In the genomic region with DNA sequence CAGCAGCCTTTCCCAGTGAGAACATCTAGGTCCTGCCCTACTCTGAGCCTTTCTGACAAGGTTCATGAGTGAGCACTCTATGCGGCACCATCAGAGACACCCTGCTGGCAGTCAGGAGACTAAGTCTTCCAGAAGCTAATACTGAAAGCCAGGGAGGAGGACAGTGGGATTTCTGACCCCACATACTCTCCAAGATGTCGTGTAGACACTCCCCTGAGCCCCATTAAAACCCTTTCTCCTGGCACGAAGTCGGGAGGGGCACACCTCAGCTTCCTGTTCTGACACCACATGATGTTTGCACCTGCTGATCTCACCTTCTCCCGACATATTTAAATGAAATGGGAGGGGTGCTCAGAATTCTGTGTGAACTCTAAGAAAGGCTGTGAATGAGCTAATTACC, we compare ENCODE assay signal across 17 mouse cellular contexts.
A peak's percentile ranks its signal among the peaks of the same experiment; 100 is the strongest.
DNase-seq lines count a peak whose midpoint lies in the region; ATAC-seq lines count a peak whose summit lies in the region.
"Had no signal": no experiment of that assay in that cellular context is flagged by ENCODE, and none has a peak within 500 bp of the region (broad histone marks: within the 10 kb centered on the region; RNA-seq: fewer than 3 reads in every experiment).

No protein-coding gene starts in this region.

- DNase-seq in heart, adult 11 months, result peak; percentile 57
- DNase-seq in heart, adult 18-20 months, result no peak
- no peak for DNase-seq in urinary bladder, adult 2 months (ENCODE audit: low spot score)
- DNase-seq: adrenal gland, adult 2 months; adrenal gland, adult 8-10 months; adrenal gland, postnatal 10 days; adrenal gland, postnatal 14 days; adrenal gland, postnatal 25 days; adrenal gland, postnatal 36 days; B cell, adult 2 months; cerebellum, adult 11 months; cerebellum, adult 11-12 months; cerebellum, adult 18-20 months had no signal

- ATAC-seq in megakaryocyte-erythroid progenitor cell, adult 5-6 weeks (replicated peaks; ENCODE audit: low FRiP score, low TSS enrichment, poor library complexity, severe bottlenecking), result 0 out of 2 replicates have a peak, but pooled peaks have one; percentile 28
- ATAC-seq: activated CD4-positive, CD25-positive, alpha-beta regulatory T cell, adult 4 months; CD4-positive, CD25-positive, alpha-beta regulatory T cell, adult 4 months; Patski had no signal
